Mouse (Mus musculus) hindbrain, embryonic 10.5 days (tissue): ENCODE results near the gene Pnck. TPM values are rescaled to one million over a fixed set of nuclear protein-coding genes. Genes with fewer than 3 reads are reported as not detected.

Source experiments
- DNase-seq: peaks from one replicate; pipeline ENCODE4 v3.0.0-alpha.2; 2017; ENCODE audit warnings: low spot score
- H3K27ac ChIP-seq: fragments of 300-500 bp; sonication (generic); 2 replicates; pipeline ENCODE4 v1.5.1; 2016; ENCODE audit warnings: mild to moderate bottlenecking, moderate library complexity
- H3K27me3 ChIP-seq: fragments of 300-500 bp; sonication (generic); 2 replicates; pipeline ENCODE4 v1.6.1; 2016; ENCODE audit warnings: mild to moderate bottlenecking; ENCODE audit not compliant: poor library complexity, insufficient read depth, severe bottlenecking
- H3K36me3 ChIP-seq: fragments of 300-500 bp; sonication (generic); 2 replicates; pipeline ENCODE4 v1.6.1; 2016; ENCODE audit warnings: mild to moderate bottlenecking, moderate library complexity
- H3K4me1 ChIP-seq: fragments of 300-500 bp; sonication (generic); replicated peaks from 2 replicates; pipeline ENCODE4 v1.6.1; 2016; ENCODE audit warnings: mild to moderate bottlenecking
- H3K4me3 ChIP-seq: fragments of 300-500 bp; sonication (generic); 2 replicates; pipeline ENCODE4 v1.5.1; 2016; ENCODE audit warnings: mild to moderate bottlenecking, moderate library complexity
- H3K9me3 ChIP-seq: fragments of 300-500 bp; sonication (generic); 2 replicates; pipeline ENCODE4 v1.6.1; 2016; ENCODE audit warnings: mild to moderate bottlenecking, moderate library complexity
- WGBS: fragments of 180-500 bp; shearing (Covaris S2); methylation state at CpG from one replicate; pipeline ENCODE4 v1.1.7; 2016; 5-methylcytosine and 5-hydroxymethylcytosine counted together
- polyA plus RNA-seq: library from polyadenylated mRNA; unstranded; fragments of >200 nt; fragmentation: Nextera tagmentation; extraction: Ambion mirVana; gene quantifications from 2 replicates; pipeline ENCODE4 v1.2.1, GENCODE M21; 2016

Pnck gene
- 7.6 and 12.9 TPM in 2 replicates for polyA plus RNA-seq

DNA sequence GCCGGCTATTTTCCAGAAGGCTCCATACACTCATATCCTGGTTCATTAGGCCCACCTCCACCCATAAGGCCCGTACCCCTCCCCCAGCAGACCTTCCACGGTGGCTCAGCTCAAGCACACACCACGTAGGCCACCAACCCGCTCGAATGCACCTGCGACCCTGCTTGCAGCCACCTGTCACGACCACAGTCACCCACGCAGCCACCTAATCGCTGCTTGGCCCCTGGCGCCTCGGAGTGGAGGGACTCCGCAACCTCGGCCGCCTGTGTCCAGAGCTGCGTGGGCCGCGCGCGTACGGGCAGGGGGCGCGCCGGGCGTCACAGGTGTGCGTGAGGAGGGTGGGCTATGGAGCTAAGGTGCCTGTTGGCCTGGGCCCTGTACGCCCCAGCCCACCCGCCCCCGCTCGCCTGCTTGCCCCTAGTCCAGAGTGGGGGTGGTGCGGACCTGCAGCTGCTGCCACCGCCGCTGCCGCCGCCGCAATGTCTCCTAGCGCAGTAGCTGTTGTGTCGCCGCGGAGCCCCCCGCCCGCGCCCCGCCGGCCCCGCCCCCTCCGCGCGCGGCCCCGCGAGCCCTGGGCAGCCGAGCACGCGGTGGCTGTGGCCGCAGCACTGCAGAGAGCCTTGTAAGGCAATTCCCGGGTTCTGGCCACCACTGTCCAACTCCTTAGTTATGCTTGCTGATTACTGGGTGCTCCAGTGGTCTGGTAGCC lies at the start of gene Pnck:
Gene Pnck (minus strand): TSS at position 543 of the 709 bp plus-strand sequence.
- DNase-seq: peak; percentile 42
- H3K4me3 ChIP-seq: peak within 1 kb of the TSS; percentile 61
- H3K4me1 ChIP-seq: peaks cover 21% of the 10 kb centered on the region; the same call in 1 of the 2 replicates
- peak within 1 kb of the TSS; percentile 83 for H3K27ac ChIP-seq
- peaks cover 22% of the 10 kb centered on the region for H3K27me3 ChIP-seq
- H3K9me3 ChIP-seq: 0 out of 2 replicates have a peak, but pooled peaks cover 3% of the 10 kb centered on the region
- 27% methylated on average over 57 of the region's 57 CpGs for WGBS
- H3K36me3 ChIP-seq: no peaks in the 10 kb centered on the region

DNA sequence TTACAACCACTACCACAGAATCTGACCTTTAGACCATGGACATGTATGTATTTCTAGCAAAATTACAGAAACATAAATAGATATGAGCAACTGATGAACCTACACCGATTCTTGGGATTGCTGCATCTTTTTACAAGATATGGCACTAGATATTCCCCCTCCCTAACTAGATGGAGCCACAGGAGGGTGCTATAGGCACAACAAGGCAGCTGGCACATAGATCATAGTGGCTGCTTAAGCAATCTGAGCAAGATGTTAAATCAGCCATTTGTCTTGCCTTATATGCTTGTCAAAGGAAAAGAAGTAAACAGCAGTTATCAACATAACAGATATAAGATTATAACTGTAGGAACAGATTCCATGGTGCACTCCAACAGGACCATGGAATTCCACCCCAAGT lies 40.6 kb upstream of the Pnck start:
- no peak overlapping the region for H3K4me3 ChIP-seq
- H3K27me3 ChIP-seq: no peaks in the 10 kb centered on the region
- H3K27ac ChIP-seq: no peak overlapping the region
- WGBS: 93% methylated on average over 1 of the region's 1 CpGs
- H3K36me3 ChIP-seq: peaks cover 49% of the 10 kb centered on the region
- H3K9me3 ChIP-seq: no peaks in the 10 kb centered on the region
- no peak for DNase-seq
- no peaks in the 10 kb centered on the region for H3K4me1 ChIP-seq

DNA sequence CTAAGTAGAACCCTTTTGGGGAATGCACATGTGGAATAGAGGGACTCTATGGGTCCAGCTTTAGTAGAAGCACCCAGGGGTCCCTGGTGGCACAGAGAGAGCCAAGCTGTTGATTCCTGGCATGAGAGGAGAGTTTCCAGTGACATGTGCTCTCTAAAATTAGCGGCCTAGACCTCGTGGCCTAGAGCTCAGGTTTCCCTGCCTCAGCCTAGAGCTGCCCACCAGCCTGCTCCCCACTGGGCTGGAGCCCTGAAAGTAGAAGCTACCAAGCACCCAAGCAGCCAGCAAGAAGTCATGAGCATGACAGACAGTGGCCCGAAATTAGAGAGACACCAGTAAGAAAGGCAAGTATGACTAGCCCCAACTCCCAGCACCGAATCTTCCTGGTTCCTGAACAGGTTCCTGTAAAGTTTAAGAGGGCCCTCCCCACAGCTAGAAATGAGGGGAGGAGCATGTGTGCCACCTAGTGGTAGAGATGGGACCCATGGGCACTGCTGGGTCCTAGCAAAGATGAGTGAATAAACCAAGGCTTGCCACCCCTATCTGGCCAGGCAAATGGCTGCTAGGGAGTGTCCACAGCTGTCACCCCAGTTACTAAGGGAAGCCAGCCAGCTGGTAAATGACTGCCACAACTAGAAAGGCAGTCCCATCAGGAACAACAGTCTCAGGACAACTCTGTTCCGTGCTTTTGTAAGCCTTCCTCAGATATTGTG lies 31.2 kb upstream of the Pnck start:
- Histone ChIP-seq H3K36me3 (peaks cover 59% of the 10 kb centered on the region), H3K9me3 (no peaks in the 10 kb centered on the region), H3K4me1 (no peaks in the 10 kb centered on the region), H3K27me3 (no peaks in the 10 kb centered on the region), H3K27ac (no peak overlapping the region), H3K4me3 (no peak overlapping the region)
- 85% methylated on average over 5 of the region's 5 CpGs for WGBS
- DNase-seq: peak; percentile 5

DNA sequence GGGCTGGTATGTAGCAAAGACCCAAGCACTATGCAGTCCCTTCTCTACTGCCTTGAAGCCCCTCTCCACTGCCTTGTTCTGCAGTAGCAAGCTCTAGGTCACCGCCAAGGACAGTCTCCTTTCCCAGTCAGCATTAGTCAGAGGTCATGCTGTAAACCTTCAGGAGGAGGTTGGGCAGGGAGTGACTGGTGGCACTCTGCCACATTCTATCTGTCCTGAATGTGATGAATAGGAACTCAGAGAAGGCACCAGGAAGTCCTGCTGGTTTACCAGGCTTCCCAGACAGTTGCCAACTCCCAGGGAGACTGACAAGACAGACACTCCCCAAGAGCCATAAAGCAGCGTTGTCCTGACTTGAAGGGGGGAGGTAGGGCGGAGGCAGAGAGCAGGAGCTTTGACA lies 25.7 kb upstream of the Pnck start:
- DNase-seq: no peak
- WGBS: 87% methylated on average over 3 of the region's 3 CpGs
- Histone ChIP-seq H3K27ac (no peak overlapping the region), H3K4me3 (no peak overlapping the region), H3K36me3 (peaks cover 91% of the 10 kb centered on the region), H3K9me3 (no peaks in the 10 kb centered on the region), H3K4me1 (no peaks in the 10 kb centered on the region), H3K27me3 (no peaks in the 10 kb centered on the region)

DNA sequence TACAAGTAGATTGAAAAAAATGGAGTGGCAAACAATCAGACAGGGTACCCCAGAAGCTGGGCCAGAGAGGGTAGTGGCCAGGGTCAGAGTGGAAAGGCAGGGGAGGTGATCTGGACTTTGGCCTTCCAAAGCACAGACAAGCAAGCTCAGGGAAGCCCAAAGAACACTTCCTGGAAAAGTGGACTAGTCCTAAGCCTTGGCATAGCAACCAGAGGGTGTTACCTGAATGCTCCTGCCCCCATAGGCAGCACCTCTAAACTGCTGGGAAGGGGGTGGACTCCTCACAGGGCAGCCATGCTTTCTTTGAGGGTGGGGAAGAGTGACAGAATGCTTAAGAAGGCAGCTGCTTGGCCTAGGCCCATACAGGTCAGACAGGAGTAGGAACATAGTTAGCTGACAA lies 25.1 kb upstream of the Pnck start:
- DNase-seq: no peak
- H3K9me3 ChIP-seq: no peaks in the 10 kb centered on the region
- H3K4me1 ChIP-seq: no peaks in the 10 kb centered on the region
- peaks cover 93% of the 10 kb centered on the region for H3K36me3 ChIP-seq
- H3K27ac ChIP-seq: no peak overlapping the region
- H3K4me3 ChIP-seq: no peak overlapping the region
- no peaks in the 10 kb centered on the region for H3K27me3 ChIP-seq

DNA sequence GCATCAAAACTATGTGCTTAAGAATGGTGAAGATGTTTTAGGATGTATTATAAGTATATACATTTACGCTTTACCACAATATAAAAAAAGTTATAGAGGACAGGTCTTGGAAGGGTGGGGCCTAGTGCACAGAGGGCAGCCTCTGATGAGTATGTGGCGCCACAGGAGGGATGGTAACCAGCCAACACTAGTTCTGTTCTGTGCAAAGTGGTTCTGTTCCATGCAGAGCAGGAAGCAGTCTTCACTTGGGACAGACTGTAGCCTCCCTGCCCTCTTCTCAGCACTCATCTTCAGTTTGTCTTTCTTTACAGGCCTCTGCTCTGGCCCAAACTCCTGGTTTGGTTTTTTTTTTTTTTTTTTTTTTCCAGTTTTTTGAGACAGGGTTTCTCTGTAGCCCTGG lies 24.2 kb upstream of the Pnck start:
- peaks cover 95% of the 10 kb centered on the region for H3K36me3 ChIP-seq
- no peaks in the 10 kb centered on the region for H3K27me3 ChIP-seq
- H3K9me3 ChIP-seq: no peaks in the 10 kb centered on the region
- no peaks in the 10 kb centered on the region for H3K4me1 ChIP-seq
- no peak overlapping the region for H3K4me3 ChIP-seq
- H3K27ac ChIP-seq: no peak overlapping the region
- DNase-seq: no peak
- 92% methylated on average over 2 of the region's 2 CpGs for WGBS

DNA sequence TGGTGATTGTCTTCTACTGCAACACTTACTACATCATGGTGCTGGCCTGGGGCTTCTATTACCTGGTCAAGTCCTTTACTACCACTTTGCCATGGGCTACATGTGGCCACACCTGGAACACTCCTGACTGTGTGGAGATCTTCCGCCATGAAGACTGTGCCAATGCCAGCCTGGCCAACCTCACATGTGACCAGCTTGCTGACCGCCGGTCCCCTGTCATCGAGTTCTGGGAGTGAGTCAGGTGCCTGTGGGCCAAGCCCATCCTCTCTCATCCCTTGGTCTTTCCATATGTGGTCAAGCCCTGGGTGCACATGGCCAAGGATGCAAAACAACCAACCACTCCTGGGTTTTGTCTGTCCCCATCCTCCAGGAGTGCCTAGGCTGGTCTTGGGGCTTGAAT lies 16.8 kb upstream of the Pnck start:
- 98% methylated on average over 4 of the region's 4 CpGs for WGBS
- Histone ChIP-seq H3K27ac (no peak overlapping the region), H3K4me1 (peaks cover 24% of the 10 kb centered on the region), H3K27me3 (peaks cover 12% of the 10 kb centered on the region; the same call in 1 of the 2 replicates), H3K4me3 (no peak overlapping the region), H3K36me3 (peaks cover 59% of the 10 kb centered on the region), H3K9me3 (no peaks in the 10 kb centered on the region)
- DNase-seq: no peak

DNA sequence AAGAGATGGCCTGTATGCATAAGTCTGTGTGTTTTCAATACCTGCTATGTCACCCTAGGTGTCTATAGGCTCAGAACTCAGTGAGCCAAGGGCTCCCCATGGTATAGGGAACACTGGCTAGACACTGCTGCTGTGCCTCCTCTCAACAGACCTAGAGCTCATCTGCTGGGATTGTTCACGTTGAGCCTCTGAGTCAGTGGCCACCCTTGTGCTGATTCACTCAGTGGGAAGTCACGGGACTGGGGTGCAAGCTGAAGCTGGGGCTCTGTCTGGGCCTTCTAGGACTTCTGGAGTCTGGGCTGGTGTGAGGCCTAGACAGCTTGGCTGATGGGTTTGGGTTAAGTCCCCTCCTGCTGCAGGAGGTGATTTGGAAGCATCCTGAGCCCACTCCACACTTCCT lies 15.3 kb upstream of the Pnck start:
- DNase-seq: no peak
- Histone ChIP-seq H3K9me3 (no peaks in the 10 kb centered on the region), H3K4me3 (no peak overlapping the region), H3K36me3 (peaks cover 45% of the 10 kb centered on the region), H3K27me3 (peaks cover 12% of the 10 kb centered on the region; the same call in 1 of the 2 replicates), H3K27ac (no peak overlapping the region), H3K4me1 (peaks cover 24% of the 10 kb centered on the region)
- WGBS: 83% methylated on average over 2 of the region's 2 CpGs

DNA sequence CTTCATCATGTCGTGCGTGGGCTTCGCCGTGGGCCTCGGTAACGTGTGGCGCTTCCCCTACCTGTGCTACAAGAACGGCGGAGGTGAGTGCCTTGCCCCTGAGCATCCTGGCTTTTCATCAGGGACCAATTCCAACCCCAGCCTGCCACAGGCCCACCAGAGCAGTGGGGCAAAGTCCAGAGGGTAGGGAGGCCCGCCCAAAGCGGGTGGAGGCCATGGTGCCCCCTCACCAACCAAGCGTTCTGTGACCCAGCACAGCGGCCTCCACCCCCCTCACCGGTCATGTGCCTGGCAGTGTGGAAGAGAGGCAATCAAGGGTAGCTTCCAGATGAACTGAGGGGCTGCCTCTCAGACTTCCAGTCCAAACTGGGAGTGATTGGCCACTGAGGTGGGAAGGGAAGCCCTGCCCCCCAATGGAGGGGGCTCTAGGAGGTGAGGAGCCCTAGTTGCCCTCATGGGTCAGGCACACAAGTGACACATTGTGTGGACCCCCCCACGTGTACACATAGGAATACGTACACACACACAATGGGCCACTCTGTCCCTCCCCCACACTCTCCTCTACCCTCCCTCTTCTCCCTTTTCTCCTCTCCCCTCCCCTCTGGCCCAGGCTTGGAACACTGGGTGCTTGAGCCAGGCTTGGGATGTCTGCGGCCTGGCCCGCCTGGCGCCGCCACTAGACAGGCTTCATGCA lies 14.2 kb upstream of the Pnck start:
- H3K36me3 ChIP-seq: peaks cover 34% of the 10 kb centered on the region
- peaks cover 24% of the 10 kb centered on the region for H3K4me1 ChIP-seq
- H3K4me3 ChIP-seq: peak overlapping the region; percentile 66
- peak; percentile 20 for DNase-seq
- H3K9me3 ChIP-seq: no peaks in the 10 kb centered on the region
- WGBS: 29% methylated on average over 20 of the region's 20 CpGs
- H3K27me3 ChIP-seq: peaks cover 12% of the 10 kb centered on the region; the same call in 1 of the 2 replicates
- H3K27ac ChIP-seq: peak overlapping the region; percentile 89

DNA sequence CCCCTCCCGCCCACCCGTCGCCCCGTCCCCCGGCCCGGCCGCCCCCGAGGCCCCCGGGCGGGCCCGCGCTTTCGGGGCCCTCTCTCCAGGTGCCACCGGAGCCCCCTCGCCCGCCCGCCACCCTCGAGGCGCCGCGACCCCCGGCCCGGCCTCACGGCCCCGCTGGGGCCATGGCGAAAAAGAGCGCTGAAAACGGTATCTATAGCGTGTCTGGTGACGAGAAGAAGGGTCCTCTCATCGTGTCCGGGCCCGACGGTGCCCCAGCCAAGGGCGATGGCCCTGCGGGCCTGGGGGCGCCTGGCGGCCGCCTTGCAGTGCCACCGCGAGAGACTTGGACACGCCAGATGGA lies 13.7 kb upstream of the Pnck start:
- peaks cover 12% of the 10 kb centered on the region; the same call in 1 of the 2 replicates for H3K27me3 ChIP-seq
- DNase-seq: peak; percentile 10
- peak overlapping the region; percentile 66 for H3K4me3 ChIP-seq
- peaks cover 24% of the 10 kb centered on the region for H3K4me1 ChIP-seq
- peaks cover 28% of the 10 kb centered on the region for H3K36me3 ChIP-seq
- H3K9me3 ChIP-seq: no peaks in the 10 kb centered on the region
- peak overlapping the region; percentile 89 for H3K27ac ChIP-seq
- WGBS: 24% methylated on average over 42 of the region's 42 CpGs

DNA sequence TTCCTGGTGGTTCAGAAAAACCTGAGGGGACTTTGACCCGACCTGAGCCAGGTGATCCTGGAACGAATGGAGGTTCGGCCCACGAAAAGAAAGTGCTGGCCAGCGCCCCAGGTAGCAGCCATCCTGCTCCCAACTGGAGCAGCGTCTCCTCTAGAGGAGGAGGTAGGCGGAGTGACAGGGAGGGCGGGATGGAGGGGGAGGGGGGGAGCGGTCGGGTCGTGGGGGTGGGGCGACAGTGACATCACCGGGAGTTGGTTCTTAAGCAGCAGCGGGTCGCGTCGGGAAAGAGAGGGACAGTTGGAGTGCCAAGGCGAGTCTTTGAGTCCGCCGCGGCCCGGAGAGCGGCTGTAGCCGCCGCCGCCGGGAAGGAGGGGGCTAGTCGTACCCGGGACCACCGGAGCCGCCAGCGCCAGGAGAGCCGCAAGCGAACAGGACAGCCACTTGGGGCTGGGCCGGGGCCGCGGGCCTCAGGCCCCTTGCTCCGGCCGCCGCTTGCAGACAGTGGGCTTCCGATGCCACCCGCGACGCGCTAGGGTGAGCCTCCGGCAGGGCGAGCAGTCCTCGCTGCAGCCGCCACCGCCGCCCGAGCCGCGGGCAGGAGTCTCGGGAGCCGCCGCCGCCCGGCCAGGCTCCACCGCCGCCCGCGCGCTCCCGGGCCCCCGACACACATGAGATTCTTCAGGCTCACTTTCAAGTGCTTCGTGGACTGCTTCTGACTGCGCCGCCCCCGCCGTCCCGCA lies 13.1 kb upstream of the Pnck start, which contains the start of gene Slc6a8:
Gene Slc6a8 (plus strand): TSS at position 272 of the 740 bp plus-strand sequence.
- peak; percentile 78 for DNase-seq
- Histone ChIP-seq H3K4me3 (peak within 1 kb of the TSS; percentile 66), H3K27me3 (peaks cover 12% of the 10 kb centered on the region; the same call in 1 of the 2 replicates), H3K36me3 (peaks cover 23% of the 10 kb centered on the region), H3K27ac (peak within 1 kb of the TSS; percentile 89), H3K4me1 (peaks cover 24% of the 10 kb centered on the region), H3K9me3 (no peaks in the 10 kb centered on the region)
- 19% methylated on average over 65 of the region's 72 CpGs for WGBS

DNA sequence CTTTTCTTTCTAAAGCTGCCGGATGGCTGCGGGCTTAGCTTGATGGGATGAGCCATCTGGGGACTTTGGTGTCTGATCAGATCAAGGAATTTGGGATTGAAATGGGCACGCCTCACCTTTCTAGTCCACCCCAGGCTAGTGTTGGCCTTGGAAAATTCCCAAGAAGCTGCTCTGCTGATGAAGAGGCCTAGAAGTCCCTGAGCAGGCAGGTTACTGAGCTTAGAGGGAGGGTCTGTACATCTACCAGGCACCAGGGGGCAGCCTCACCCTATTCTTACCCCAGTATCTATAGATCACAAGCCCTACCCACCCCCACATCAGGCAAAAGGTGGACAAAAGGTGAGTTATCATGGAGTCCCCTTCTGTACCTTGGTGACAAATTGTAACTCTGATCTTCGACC lies 12.1 kb upstream of the Pnck start:
- Histone ChIP-seq H3K27ac (no peak overlapping the region), H3K36me3 (peaks cover 13% of the 10 kb centered on the region), H3K9me3 (no peaks in the 10 kb centered on the region), H3K4me3 (no peak overlapping the region), H3K27me3 (peaks cover 12% of the 10 kb centered on the region; the same call in 1 of the 2 replicates), H3K4me1 (peaks cover 24% of the 10 kb centered on the region)
- WGBS: 63% methylated on average over 4 of the region's 4 CpGs
- DNase-seq: peak; percentile 57
